Mouse (Mus musculus) hindbrain, embryonic 16.5 days (tissue): Measurements from ENCODE around the gene LTO1. TPM values are rescaled to one million over a fixed set of nuclear protein-coding genes. Genes with fewer than 3 reads are reported as not detected.

ENCODE experiments used
- ATAC-seq: fragments of 200-750 bp; cut with Nextera tagmentation; 2 replicates; pipeline ENCODE4 v1.8.0; 2017; ENCODE audit warnings: moderate TSS enrichment, moderate library complexity
- H3K27ac ChIP-seq: fragments of 300-500 bp; sonication (generic); 2 replicates; pipeline ENCODE4 v1.5.1; 2014; ENCODE audit warnings: low read depth, mild to moderate bottlenecking, control low read depth, low read length, moderate library complexity
- H3K27me3 ChIP-seq: fragments of 300-500 bp; sonication (generic); replicated peaks from 2 replicates; pipeline ENCODE4 v1.6.1; 2014; ENCODE audit warnings: low read length; ENCODE audit not compliant: control insufficient read depth, insufficient read depth
- H3K36me3 ChIP-seq: fragments of 300-500 bp; sonication (generic); 2 replicates; pipeline ENCODE4 v1.6.1; 2014; ENCODE audit warnings: mild to moderate bottlenecking, low read length, moderate library complexity, mixed read lengths; ENCODE audit not compliant: control insufficient read depth, insufficient read depth
- H3K4me1 ChIP-seq: fragments of 300-500 bp; sonication (generic); 2 replicates; pipeline ENCODE4 v1.6.1; 2014; ENCODE audit warnings: low read depth, low read length; ENCODE audit not compliant: control insufficient read depth, insufficient read depth
- H3K4me2 ChIP-seq: fragments of 300-500 bp; sonication (generic); 2 replicates; pipeline ENCODE4 v1.6.1; 2014; ENCODE audit warnings: mild to moderate bottlenecking, low read length, control low read depth, moderate library complexity
- H3K4me3 ChIP-seq: fragments of 300-500 bp; sonication (generic); 2 replicates; pipeline ENCODE4 v1.5.1; 2014; ENCODE audit warnings: mild to moderate bottlenecking, low read length, control low read depth, moderate library complexity
- H3K9ac ChIP-seq: fragments of 300-500 bp; sonication (generic); 2 replicates; pipeline ENCODE4 v1.6.1; 2014; ENCODE audit warnings: low read depth, mild to moderate bottlenecking, control low read depth, low read length, moderate library complexity
- H3K9me3 ChIP-seq: fragments of 300-500 bp; sonication (generic); 2 replicates; pipeline ENCODE4 v1.6.1; 2014; ENCODE audit warnings: mild to moderate bottlenecking, low read length, moderate library complexity; ENCODE audit not compliant: control insufficient read depth
- WGBS: fragments of 180-500 bp; shearing (Covaris S2); extraction: QIAGEN DNeasy Blood & Tissue Kit; methylation state at CpG from one replicate; pipeline ENCODE4 v1.1.7; 2014; 5-methylcytosine and 5-hydroxymethylcytosine counted together
- polyA plus RNA-seq: library from polyadenylated mRNA; unstranded; fragments of >200 nt; fragmentation: Nextera tagmentation; extraction: Ambion mirVana; gene quantifications from 2 replicates; pipeline ENCODE4 v1.2.1, GENCODE M21; 2015

Gene LTO1
- polyA plus RNA-seq, 1 experiment from 2014 or later: 32.5 TPM

- H3K4me3 ChIP-seq: no peak overlapping the region
- no peak overlapping the region for H3K27ac ChIP-seq
- H3K9ac ChIP-seq: no peak overlapping the region
- no peak overlapping the region for H3K4me2 ChIP-seq
- H3K9me3 ChIP-seq: no peaks in the 10 kb centered on the region
- no peak for ATAC-seq
- peaks cover 32% of the 10 kb centered on the region for H3K4me1 ChIP-seq
- WGBS: 73% methylated on average over 5 of the region's 5 CpGs
- H3K36me3 ChIP-seq: no peaks in the 10 kb centered on the region
- H3K27me3 ChIP-seq: peaks cover 7% of the 10 kb centered on the region
Measured at GRCm38 (mm10) chr7:144934901-144935300, 20.0 kb downstream of the LTO1 start.

GRCm38 (mm10) chr7:144935563-144935962 lies 20.7 kb downstream of the LTO1 start:
- ATAC-seq: peak; percentile 8; the same call in 1 of the 2 replicates
- H3K4me3 ChIP-seq: no peak overlapping the region

GRCm38 (mm10) chr7:144936311-144936880 lies 21.5 kb downstream of the LTO1 start:
- no peak for ATAC-seq
- no peak overlapping the region for H3K4me2 ChIP-seq
- H3K27ac ChIP-seq: no peak overlapping the region
- H3K9ac ChIP-seq: peak overlapping the region; percentile 43; the same call in 1 of the 2 replicates
- peaks cover 40% of the 10 kb centered on the region for H3K4me1 ChIP-seq
- H3K9me3 ChIP-seq: no peaks in the 10 kb centered on the region
- peaks cover 10% of the 10 kb centered on the region for H3K27me3 ChIP-seq
- 83% methylated on average over 4 of the region's 4 CpGs for WGBS
- no peak overlapping the region for H3K4me3 ChIP-seq
- H3K36me3 ChIP-seq: no peaks in the 10 kb centered on the region

More at GRCm38 (mm10) chr7:144935563-144935962, 20.7 kb downstream of the LTO1 start:
- Histone ChIP-seq H3K27me3 (peaks cover 10% of the 10 kb centered on the region), H3K4me2 (no peak overlapping the region), H3K27ac (no peak overlapping the region), H3K4me1 (peaks cover 34% of the 10 kb centered on the region), H3K9me3 (no peaks in the 10 kb centered on the region), H3K36me3 (no peaks in the 10 kb centered on the region), H3K9ac (peak overlapping the region; percentile 43; the same call in 1 of the 2 replicates)
- WGBS: 54% methylated on average over 5 of the region's 5 CpGs

- peak overlapping the region; percentile 44 for H3K4me3 ChIP-seq
- peaks cover 48% of the 10 kb centered on the region for H3K4me1 ChIP-seq
- H3K27me3 ChIP-seq: peaks cover 14% of the 10 kb centered on the region
- WGBS: 2% methylated on average over 20 of the region's 20 CpGs
- H3K9ac ChIP-seq: peak overlapping the region; percentile 55
- H3K4me2 ChIP-seq: peak overlapping the region; percentile 90
- ATAC-seq: peak; percentile 67
- no peak overlapping the region for H3K27ac ChIP-seq
- H3K36me3 ChIP-seq: no peaks in the 10 kb centered on the region
- no peaks in the 10 kb centered on the region for H3K9me3 ChIP-seq
Measured at GRCm38 (mm10) chr7:144937490-144937889, 22.6 kb downstream of the LTO1 start.

GRCm38 (mm10) chr7:144937899-144938517 lies 23.1 kb downstream of the LTO1 start:
- WGBS: 2% methylated on average over 39 of the region's 39 CpGs
- peaks cover 54% of the 10 kb centered on the region for H3K4me1 ChIP-seq
- no peaks in the 10 kb centered on the region for H3K9me3 ChIP-seq
- H3K4me2 ChIP-seq: peak overlapping the region; percentile 90
- peak overlapping the region; percentile 55 for H3K9ac ChIP-seq
- H3K27ac ChIP-seq: no peak overlapping the region
- no peaks in the 10 kb centered on the region for H3K36me3 ChIP-seq
- H3K27me3 ChIP-seq: peaks cover 19% of the 10 kb centered on the region
- ATAC-seq: peak; percentile 29; the same call in 1 of the 2 replicates
- H3K4me3 ChIP-seq: peak overlapping the region; percentile 44

GRCm38 (mm10) chr7:144938661-144939343 lies 23.9 kb downstream of the LTO1 start:
- H3K27me3 ChIP-seq: peaks cover 21% of the 10 kb centered on the region
- peak overlapping the region; percentile 46; the same call in 1 of the 2 replicates for H3K27ac ChIP-seq
- peak overlapping the region; percentile 55 for H3K9ac ChIP-seq
- no peak for ATAC-seq
- under 1% methylated on average over 32 of the region's 32 CpGs for WGBS
- peak overlapping the region; percentile 44 for H3K4me3 ChIP-seq
- peak overlapping the region; percentile 90 for H3K4me2 ChIP-seq
- no peaks in the 10 kb centered on the region for H3K9me3 ChIP-seq
- H3K4me1 ChIP-seq: peaks cover 58% of the 10 kb centered on the region
- H3K36me3 ChIP-seq: no peaks in the 10 kb centered on the region

- WGBS: under 1% methylated on average over 43 of the region's 45 CpGs
- Histone ChIP-seq H3K4me1 (peaks cover 58% of the 10 kb centered on the region), H3K9ac (peak within 1 kb of the TSS; percentile 41), H3K9me3 (no peaks in the 10 kb centered on the region), H3K27ac (peak within 1 kb of the TSS; percentile 46; the same call in 1 of the 2 replicates), H3K4me2 (peak within 1 kb of the TSS; percentile 90), H3K36me3 (no peaks in the 10 kb centered on the region), H3K4me3 (peak within 1 kb of the TSS; percentile 44), H3K27me3 (peaks cover 24% of the 10 kb centered on the region)
- peak; percentile 22 for ATAC-seq
Measured at GRCm38 (mm10) chr7:144939344-144940002, 24.6 kb downstream of the LTO1 start, which contains the start of gene Ccnd1. Gene Ccnd1, minus strand, starts transcription at chr7:144939925.

GRCm38 (mm10) chr7:144940003-144940571 lies 25.2 kb downstream of the LTO1 start:
- Histone ChIP-seq H3K27me3 (peaks cover 24% of the 10 kb centered on the region), H3K9ac (0 out of 2 replicates have a peak overlapping the region, but pooled peaks have one; percentile 11), H3K4me2 (peak overlapping the region; percentile 90), H3K36me3 (no peaks in the 10 kb centered on the region), H3K4me1 (peaks cover 58% of the 10 kb centered on the region), H3K9me3 (no peaks in the 10 kb centered on the region), H3K4me3 (peak overlapping the region; percentile 44), H3K27ac (peak overlapping the region; percentile 46; the same call in 1 of the 2 replicates)
- no peak for ATAC-seq
- under 1% methylated on average over 22 of the region's 22 CpGs for WGBS
